Mouse (Mus musculus): ENCODE measurements at regions not wholly inside any gene's neighbourhood (a gene's known extent, or its start where the extent isn't known, plus 50 kb on each side); places are given as distances from the start of the nearest gene placed in this dataset.

DNA sequence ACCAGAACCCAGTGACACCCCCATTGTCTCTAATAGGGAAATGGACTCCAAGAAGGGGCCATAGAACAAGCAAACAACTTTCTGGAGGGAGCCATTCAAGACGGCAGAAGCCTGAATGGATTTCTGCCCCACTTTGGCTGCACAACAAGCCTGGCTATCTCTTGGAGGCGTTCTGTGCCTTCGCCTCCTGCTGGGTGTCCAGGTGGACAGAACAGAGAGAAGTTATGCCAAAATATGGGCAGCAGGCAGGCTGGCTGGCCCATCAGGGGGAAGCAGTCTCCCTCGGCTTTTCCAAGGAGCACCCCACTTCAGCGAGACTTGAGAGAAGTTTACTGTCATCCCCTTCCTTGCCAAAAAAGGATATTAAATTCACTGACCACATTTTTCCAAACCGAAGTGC lies 65.8 kb upstream of the Pkdcc start:
- TF ChIP-seq CTCF (IDR thresholded peaks at IDR 0.05; ENCODE audit: low read depth) = no peak
- TF ChIP-seq EP300 (IDR thresholded peaks at IDR 0.05; ENCODE audit: low read depth) = no peak

All from liver, postnatal 0 days (tissue).